Mouse (Mus musculus): Measurements from ENCODE around the gene Basp1.

The Basp1 gene

DNA sequence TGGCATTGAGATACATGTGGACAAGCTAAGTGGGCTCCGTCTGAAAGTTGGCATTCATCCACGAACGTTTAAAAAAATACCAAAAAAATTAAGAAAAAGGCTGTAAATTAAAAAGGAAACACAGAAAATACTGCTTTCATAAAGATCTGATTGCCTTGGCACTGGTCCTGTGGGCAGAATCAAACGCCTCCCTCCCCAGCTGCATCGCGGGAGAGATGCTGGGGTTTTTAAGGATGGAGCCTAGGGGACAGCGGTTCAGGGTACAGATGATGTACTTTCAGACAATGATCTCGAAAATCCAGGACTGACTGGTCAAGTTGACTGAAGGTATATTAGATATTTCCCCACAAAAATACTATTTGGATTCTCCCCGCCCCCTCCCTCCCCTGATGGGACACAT lies 49.9 kb downstream of the Basp1 start:
- DNase-seq (ENCODE audit: low spot score) = no peak

- no peak for DNase-seq (ENCODE audit: low spot score)
These were observed 52.7 kb downstream of the Basp1 start for GRCm38 (mm10) chr15:25360825-25361224.

DNA sequence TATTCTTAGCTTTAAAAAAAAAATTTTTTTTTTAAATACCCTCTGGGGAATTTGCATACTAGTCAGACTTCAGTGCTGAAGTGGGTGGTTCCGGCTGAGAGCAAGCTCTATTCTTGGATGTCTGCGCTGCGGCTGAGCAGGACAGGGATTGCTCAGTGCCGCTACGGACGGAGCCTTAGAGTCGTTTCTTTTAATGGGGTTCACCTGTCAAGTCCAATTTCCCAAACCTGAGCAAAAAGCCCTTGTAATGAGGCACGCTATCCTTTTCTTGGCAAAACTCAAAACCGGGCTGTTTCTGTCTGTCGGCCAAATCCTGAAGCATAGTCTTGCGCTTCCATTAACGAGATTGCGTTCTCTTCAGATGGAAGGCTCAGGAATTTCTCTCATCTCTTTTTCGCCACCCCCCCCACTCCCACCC lies 54.9 kb downstream of the Basp1 start:
- DNase-seq (ENCODE audit: low spot score) = no peak

DNA sequence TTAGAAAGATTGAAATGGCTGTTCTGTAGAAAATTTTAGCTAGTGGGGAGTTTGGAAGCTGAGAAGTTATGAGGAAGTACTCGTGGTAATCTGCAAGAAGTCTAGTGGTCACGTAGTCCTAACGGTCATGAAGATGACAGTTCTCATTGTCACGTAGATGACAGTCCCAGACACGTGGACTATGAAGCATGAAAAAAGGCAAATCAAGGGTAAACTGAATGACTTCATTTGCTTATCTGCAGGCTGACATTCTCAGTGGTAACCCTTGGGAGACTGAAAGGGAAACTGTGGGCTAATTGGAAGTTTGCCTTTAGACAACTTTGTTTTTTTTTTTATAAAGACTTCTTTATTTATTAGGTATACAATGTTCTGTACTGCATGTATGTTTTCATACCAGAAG lies 58.2 kb downstream of the Basp1 start:
- DNase-seq (ENCODE audit: low spot score) = no peak

DNA sequence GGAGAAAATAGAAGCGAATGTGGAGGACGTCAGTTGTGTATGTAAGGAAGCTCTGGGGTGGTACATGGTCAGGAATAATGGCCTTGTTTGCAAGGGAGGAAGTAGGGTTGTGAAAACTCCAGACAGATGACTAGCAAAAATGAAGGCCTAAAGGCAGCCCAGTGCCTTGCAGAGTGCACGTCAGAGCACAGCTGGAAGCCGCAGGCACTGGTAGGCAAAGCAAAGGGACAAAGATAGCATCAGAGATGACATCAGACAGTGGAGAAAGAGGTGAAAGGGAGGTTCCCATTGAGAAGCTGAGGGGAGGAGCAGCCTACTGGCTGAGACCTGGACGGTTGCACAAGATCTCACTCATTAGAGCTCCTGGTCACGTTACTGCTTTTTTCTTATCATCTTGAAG lies 58.8 kb downstream of the Basp1 start:
- DNase-seq (ENCODE audit: low spot score) = no peak

- DNase-seq (ENCODE audit: low spot score) = no peak
These were observed 60.1 kb downstream of the Basp1 start for GRCm38 (mm10) chr15:25353498-25353897.

DNA sequence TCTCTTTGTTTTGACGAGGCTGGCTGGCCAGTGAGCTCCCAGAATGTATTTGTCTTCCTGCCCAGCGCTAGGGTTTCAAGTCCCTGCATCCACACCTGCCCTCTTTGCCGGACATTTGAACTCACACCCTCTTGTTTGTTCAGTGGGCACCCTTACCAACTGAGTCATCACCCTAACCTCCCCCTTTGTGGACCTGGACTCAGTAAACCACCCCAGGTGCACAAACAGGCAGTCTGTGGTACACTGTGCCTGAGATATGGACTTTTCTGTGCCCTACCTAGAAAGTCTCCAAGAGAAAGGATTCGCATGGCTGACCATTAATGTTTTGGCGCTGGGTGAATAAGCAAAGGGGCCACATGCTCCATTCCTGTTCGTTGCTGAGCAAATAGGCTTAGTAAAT lies 70.3 kb downstream of the Basp1 start:
- DNase-seq (ENCODE audit: low spot score) = no peak

DNA sequence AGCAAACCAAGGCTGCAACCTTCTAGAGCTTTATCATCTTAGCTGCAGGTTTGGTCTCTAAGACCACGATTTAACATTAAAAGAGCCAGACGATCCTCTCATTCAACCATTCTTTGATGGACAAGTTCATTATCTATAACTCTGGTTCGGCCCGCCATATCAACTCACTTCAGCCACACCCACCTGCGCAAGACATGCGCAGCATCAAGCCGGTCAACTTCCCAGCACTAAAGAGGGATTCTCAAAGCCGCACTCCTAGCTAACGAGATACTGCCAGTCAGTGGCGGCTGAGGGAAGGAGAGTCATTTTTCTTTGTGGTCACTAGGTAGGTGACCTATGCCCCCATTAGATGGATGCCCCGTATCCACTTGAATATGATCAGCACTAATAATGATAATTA lies 78.3 kb downstream of the Basp1 start:
- no peak for DNase-seq (ENCODE audit: low spot score)

GRCm38 (mm10) chr15:25331877-25332445 lies 81.6 kb downstream of the Basp1 start:
- DNase-seq (ENCODE audit: low spot score) = no peak

- DNase-seq (ENCODE audit: low spot score) = no peak
These were observed 82.6 kb downstream of the Basp1 start for GRCm38 (mm10) chr15:25330946-25331345.

DNA sequence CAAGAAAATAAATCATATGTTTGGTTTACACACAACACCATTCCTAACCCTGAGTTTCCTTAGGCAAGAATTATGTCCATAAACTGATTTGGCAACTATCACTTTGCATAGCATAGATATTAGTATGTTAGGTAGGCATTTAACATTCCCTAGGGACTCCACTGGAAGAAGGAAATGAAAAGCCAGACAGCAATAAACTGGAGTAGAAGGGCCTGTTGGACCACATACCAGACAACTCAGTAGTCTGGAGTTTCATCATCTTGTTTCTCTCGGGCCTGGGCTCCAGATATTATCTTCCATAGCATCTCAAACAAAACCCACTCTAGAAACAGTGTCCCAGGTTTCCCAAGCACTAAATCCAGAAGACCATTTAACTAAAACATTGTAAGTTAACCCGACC lies 91.0 kb downstream of the Basp1 start:
- no peak for DNase-seq (ENCODE audit: low spot score)

GRCm38 (mm10) chr15:25322111-25322510 lies 91.5 kb downstream of the Basp1 start:
- no peak for DNase-seq (ENCODE audit: low spot score)

- no peak for DNase-seq (ENCODE audit: low spot score)
These were observed 91.9 kb downstream of the Basp1 start for GRCm38 (mm10) chr15:25321636-25322035.

GRCm38 (mm10) chr15:25314471-25314870 lies 99.1 kb downstream of the Basp1 start:
- no peak for DNase-seq (ENCODE audit: low spot score)

Measured in c-Kit-positive CD71-positive TER-119-positive erythroid progenitor cells, embryonic 14.5 days (primary cell).